Mouse (Mus musculus) bone marrow, adult 2 months (tissue): Measurements from ENCODE around the gene Vwa8.

Experiments
- CTCF ChIP-seq: fragments of 200-500 bp; IDR thresholded peaks from 2 replicates; pipeline ENCODE4 v1.5.1; 2011; ENCODE audit warnings: low read length, control low read depth; ENCODE audit not compliant: control insufficient read depth, insufficient read depth
- POLR2A ChIP-seq: fragments of 200-500 bp; IDR thresholded peaks from 2 replicates; pipeline ENCODE4 v1.6.1; 2011; ENCODE audit warnings: low read depth, mild to moderate bottlenecking, control low read depth, low read length, borderline replicate concordance; ENCODE audit not compliant: control insufficient read depth

GRCm38 (mm10) chr14:79086006-79086405, 237.2 kb downstream of the Vwa8 start:
- TF ChIP-seq CTCF = no peak
- TF ChIP-seq POLR2A = no peak
